Mouse (Mus musculus) central nervous system, embryonic 14 days (tissue): ENCODE data around the gene Ten1. TPM values are rescaled to one million over a fixed set of nuclear protein-coding genes. Genes with fewer than 3 reads are reported as not detected.

ENCODE experiments used
- polyA plus RNA-seq: library from polyadenylated mRNA; depleted of rRNA; stranded (reverse); fragments of >200 nt; gene quantifications from 2 replicates; pipeline ENCODE4 v1.2.3, GENCODE M21; 2012; rRNA removed

Ten1 gene
- polyA plus RNA-seq, result 52.9 and 56.6 TPM in 2 replicates

DNA sequence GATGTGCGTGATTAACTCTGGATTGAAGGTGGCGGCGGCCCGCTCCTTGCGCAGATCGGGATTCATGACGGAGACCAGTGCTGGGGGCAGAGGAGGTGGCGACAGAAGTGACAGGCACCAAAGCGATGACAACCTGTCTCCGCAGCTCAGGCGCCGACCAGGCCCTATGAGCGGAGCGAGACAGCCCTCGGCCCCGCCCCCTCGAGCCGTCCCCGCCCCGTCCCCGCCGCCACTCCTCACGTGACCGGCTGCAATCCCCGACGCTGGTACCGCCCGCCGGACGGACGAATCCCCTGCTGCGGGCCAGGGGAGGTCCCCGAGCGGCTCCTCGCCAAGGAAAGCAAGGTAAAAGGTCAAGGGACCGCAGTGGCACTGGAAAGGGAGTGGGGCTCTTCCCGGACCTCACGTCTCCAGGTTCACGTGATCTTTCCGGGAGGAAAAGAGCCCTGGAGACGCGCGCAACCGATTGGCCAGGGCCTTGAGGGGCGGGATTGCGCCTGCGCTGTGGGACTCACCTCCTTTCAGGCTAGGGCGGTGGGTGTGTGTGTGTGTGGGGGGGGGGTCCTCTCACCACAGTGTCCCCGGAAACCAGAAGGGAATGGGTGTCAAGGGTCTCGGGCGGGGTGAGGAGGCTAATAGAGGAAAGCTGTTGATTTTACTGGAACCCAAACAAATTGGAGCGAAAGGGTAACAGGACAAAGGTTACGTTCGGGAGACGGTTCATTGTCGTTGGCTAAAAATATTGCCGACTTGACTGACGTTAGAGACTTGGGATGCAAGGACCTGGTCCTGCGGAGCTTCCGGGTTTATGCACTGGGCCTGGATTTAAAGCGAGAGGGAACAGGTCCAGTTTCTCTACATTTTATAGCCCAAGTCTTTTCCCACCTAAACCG lies at the start of gene Ten1, which contains the start of gene Acox1:
TSS of gene Ten1 (plus strand) at position 217 of the 893 bp plus-strand sequence.
TSS of gene Acox1 (minus strand) at position 407 of the 893 bp plus-strand sequence.

DNA sequence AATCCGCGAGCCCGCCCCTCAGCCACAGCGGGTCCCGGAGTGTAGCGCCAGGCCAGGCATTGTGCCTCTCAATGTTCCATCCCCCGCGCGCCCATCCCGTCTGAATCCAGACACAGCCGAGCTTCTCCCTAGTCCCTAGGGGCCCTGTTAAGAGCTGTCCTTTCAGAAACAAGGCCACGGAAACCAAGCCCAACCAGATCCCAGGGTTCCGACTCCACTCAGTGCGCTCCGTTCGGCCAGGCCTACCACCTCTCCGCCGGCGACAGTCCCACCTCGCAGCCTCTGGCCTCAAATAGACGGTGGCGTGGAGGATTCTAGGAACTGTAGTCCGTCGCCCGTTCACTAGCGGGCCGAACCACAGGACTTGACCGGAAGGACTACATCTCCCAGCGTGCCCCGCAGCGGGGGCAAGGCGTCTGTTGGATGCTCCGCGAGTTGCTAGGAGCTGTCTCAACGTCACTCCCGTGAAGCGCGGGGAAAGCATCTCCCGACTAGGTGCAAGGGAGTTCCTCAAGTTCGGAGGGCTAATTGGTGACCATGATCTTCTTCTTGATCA lies 30.7 kb upstream of the Ten1 start, which contains the start of gene Fbf1:
TSS of gene Fbf1 (minus strand) at position 283 of the 556 bp plus-strand sequence.

DNA sequence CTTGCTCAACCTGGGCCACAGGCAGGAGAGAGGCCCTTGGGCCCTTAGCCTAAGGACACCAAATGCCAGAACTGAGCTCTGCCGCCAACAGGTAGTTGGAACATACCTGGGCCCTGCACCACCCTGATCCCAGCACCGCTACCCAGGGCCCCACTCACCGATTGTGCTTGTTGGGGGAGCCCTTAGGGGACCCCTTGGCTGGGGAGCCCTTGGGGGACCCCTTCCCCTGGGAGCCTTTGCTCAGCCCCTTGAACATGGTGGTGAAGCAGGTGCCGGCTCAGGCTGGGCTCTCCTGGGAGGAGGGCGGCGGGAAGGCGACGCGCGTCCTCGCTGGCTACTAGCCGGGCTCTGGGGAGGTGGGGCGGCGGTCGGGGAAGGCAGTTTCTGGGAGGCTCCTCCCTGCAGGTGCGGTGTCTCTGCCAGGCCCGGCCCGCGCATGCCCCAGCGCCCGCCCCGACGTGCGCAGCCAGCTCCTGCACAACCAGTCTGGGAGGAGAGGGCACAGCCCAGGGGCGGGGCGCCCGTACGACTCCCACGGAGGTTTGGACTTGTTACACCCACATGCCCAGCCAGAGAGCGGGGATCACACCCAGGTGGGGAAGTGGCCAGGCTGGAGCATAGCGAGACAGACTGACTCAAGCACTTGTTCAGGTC lies 39.2 kb downstream of the Ten1 start, which contains the start of gene Evpl:
TSS of gene Evpl (minus strand) at position 336 of the 654 bp plus-strand sequence.

Other genes with a start within 250 kb of the Ten1 start
- 0.79 and 2.7 TPM in 2 replicates for gene Itgb4, start 224.1 kb upstream of the Ten1 start, polyA plus RNA-seq
- 39.2 and 49.6 TPM in 2 replicates for gene Galk1, start 186.1 kb upstream of the Ten1 start, polyA plus RNA-seq
- gene H3f3b, start 170.9 kb upstream of the Ten1 start, polyA plus RNA-seq, result 1,147 and 1,200 TPM in 2 replicates
- gene Unk, start 168.5 kb upstream of the Ten1 start, polyA plus RNA-seq, result 70.9 and 74.5 TPM in 2 replicates
- gene Unc13d, start 120.9 kb upstream of the Ten1 start, polyA plus RNA-seq, result 1.0 and 1.2 TPM in 2 replicates
- 124 and 132 TPM in 2 replicates for gene Wbp2, start 111.9 kb upstream of the Ten1 start, polyA plus RNA-seq
- 4.3 and 7.9 TPM in 2 replicates for gene Trim47, start 71.6 kb upstream of the Ten1 start, polyA plus RNA-seq
- gene Trim65, start 67.7 kb upstream of the Ten1 start, polyA plus RNA-seq, result 2.4 and 2.7 TPM in 2 replicates
- gene Mrpl38, start 60.0 kb upstream of the Ten1 start, polyA plus RNA-seq, result 49.6 and 52.6 TPM in 2 replicates
- 133 and 144 TPM in 2 replicates for gene Fbf1, start 30.7 kb upstream of the Ten1 start, polyA plus RNA-seq
- 61.4 and 65.4 TPM in 2 replicates for gene Acox1, start 190 bp downstream of the Ten1 start, polyA plus RNA-seq
- gene Evpl, start 39.2 kb downstream of the Ten1 start, polyA plus RNA-seq, result 0.39 and 1.1 TPM in 2 replicates
- gene Srp68, start 75.4 kb downstream of the Ten1 start, polyA plus RNA-seq, result 80.7 and 81.7 TPM in 2 replicates
- gene Galr2, start 82.1 kb downstream of the Ten1 start, polyA plus RNA-seq, result 0.12 and 0.24 TPM in 2 replicates
- 88.3 and 89.3 TPM in 2 replicates for gene Exoc7, start 108.4 kb downstream of the Ten1 start, polyA plus RNA-seq
- gene Foxj1, start 136.5 kb downstream of the Ten1 start, polyA plus RNA-seq, result 17.2 and 18.3 TPM in 2 replicates
- gene Rnf157, start 214.2 kb downstream of the Ten1 start, polyA plus RNA-seq, result 65.3 and 65.5 TPM in 2 replicates
- 167 and 198 TPM in 2 replicates for gene Ubald2, start 235.2 kb downstream of the Ten1 start, polyA plus RNA-seq